Mouse (Mus musculus): ENCODE measurements around the gene Pigt.

DNA sequence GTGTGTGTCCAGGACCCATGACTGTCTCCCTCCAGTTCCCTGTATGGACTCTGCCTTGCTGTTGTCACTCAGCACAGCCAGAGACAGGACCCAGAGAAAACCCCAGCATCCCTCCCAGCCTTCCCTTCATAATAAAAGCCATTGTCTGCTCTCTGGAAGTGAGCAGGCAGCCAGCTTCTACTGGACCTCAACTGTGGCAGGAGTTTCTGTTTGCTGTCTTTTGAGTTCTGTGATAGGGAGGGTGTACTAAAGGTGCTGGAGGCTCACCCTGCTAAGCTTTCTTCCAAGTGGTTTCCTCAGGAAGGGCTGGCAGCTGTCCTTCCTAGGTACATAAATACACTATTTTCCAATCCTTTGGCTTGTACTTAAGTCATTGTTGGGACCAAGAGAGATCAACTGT is 32.2 kb upstream of the Pigt start:
- TF ChIP-seq CTCF (conservative IDR thresholded peaks at IDR 0.05; ENCODE audit: low read length) (no peak), NANOG (IDR thresholded peaks at IDR 0.05; ENCODE audit: borderline replicate concordance, low read length) (no peak)

Measured in E14TG2a.4 (cell line).